Mouse (Mus musculus) olfactory bulb, adult 2 months (tissue): ENCODE measurements at regions not wholly inside any gene's neighbourhood (a gene's known extent, or its start where the extent isn't known, plus 50 kb on each side); places are given as distances from the start of the nearest gene placed in this dataset.

Experiments
- H3K27ac ChIP-seq: fragments of 200-500 bp; 2 replicates; pipeline ENCODE4 v1.5.1; 2012; ENCODE audit warnings: low read depth, low read length; ENCODE audit not compliant: insufficient read depth
- H3K4me1 ChIP-seq: fragments of 200-500 bp; 2 replicates; pipeline ENCODE4 v1.6.1; 2012; ENCODE audit warnings: low read length; ENCODE audit not compliant: control insufficient read depth, insufficient read depth
- H3K4me3 ChIP-seq: fragments of 200-500 bp; 2 replicates; pipeline ENCODE4 v1.5.1; 2012; ENCODE audit warnings: mild to moderate bottlenecking, low read depth, low read length, moderate library complexity; ENCODE audit not compliant: insufficient read depth
- CTCF ChIP-seq: fragments of 200-500 bp; IDR thresholded peaks from 2 replicates; pipeline ENCODE4 v1.5.1; 2012; ENCODE audit warnings: low read depth, mild to moderate bottlenecking, low read length, moderate library complexity; ENCODE audit not compliant: insufficient read depth
- POLR2A ChIP-seq: fragments of 200-500 bp; IDR thresholded peaks from 2 replicates; pipeline ENCODE4 v1.6.1; 2012; ENCODE audit warnings: mild to moderate bottlenecking, low read depth, low read length, moderate library complexity; ENCODE audit not compliant: insufficient read depth
- WGBS: fragments of 180-500 bp; shearing (Covaris S2); methylation state at CpG from one replicate; pipeline ENCODE4 v1.1.7; 2018; 5-methylcytosine and 5-hydroxymethylcytosine counted together

DNA sequence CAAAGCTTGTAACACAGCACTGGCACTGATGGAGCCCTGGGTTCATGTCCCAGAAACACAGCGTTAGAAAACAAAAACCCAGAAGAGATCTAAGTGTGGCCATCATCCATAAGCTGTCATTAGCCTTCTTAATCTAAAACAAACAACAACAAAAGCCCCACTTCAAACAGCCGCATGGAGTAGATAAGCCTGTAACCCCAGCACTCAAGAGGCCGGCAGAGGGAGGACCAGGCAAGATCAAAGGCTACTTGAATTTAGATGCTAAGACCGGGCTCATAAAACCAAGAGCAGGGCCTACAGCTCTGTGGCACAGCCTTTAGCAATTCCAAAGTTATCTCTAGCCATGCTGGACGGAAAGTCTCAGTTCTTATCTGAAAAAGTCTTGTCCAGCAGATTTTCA is 215.4 kb upstream of the Mkln1 start:
- WGBS: 66% methylated on average over 5 of the region's 5 CpGs
- peaks cover 18% of the 10 kb centered on the region for H3K4me1 ChIP-seq
- TF ChIP-seq POLR2A: no peak
- TF ChIP-seq CTCF: no peak
- no peak overlapping the region for H3K4me3 ChIP-seq
- H3K27ac ChIP-seq: no peak overlapping the region

- no peak for TF ChIP-seq CTCF
- TF ChIP-seq POLR2A: no peak
- no peak overlapping the region for H3K27ac ChIP-seq
- H3K4me1 ChIP-seq: peaks cover 23% of the 10 kb centered on the region
- no peak overlapping the region for H3K4me3 ChIP-seq
- 42% methylated on average over 7 of the region's 7 CpGs for WGBS
Observed at GRCm38 (mm10) chr6:31184554-31184953, 214.0 kb upstream of the Mkln1 start.

GRCm38 (mm10) chr6:31185151-31185550 is 213.4 kb upstream of the Mkln1 start:
- WGBS: 14% methylated on average over 2 of the region's 2 CpGs
- no peak for TF ChIP-seq POLR2A
- TF ChIP-seq CTCF: no peak
- Histone ChIP-seq H3K27ac (no peak overlapping the region), H3K4me3 (no peak overlapping the region), H3K4me1 (peaks cover 24% of the 10 kb centered on the region)

DNA sequence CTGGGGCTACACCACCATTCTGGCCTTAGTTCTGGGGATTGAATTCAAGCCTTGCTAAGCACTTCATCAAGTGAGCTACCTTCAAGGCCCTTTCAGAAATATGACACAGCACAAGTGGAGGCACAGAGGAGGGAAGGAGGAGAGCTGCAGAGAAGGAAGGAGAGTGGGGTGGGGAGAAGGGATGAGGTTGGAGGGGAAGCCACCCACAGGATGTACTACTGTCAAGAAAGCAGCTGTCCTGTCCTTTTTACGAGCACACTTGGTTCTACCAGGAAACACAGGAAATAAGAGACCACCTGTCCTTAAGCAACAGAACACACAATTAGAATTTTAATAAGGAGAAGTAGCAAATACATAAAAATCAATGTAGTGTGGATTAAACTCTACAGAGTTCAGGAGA is 210.5 kb upstream of the Mkln1 start:
- Histone ChIP-seq H3K4me3 (no peak overlapping the region), H3K4me1 (peaks cover 29% of the 10 kb centered on the region), H3K27ac (no peak overlapping the region)
- WGBS: 41% methylated on average over 1 of the region's 1 CpGs
- TF ChIP-seq POLR2A: no peak
- TF ChIP-seq CTCF: no peak

- no peak overlapping the region for H3K4me3 ChIP-seq
- 46% methylated on average over 7 of the region's 7 CpGs for WGBS
- TF ChIP-seq POLR2A: no peak
- TF ChIP-seq CTCF: 0 out of 2 replicates have a peak, but pooled peaks have one; percentile 31
- H3K27ac ChIP-seq: no peak overlapping the region
- H3K4me1 ChIP-seq: peaks cover 36% of the 10 kb centered on the region
Observed at GRCm38 (mm10) chr6:31189060-31189459, 209.5 kb upstream of the Mkln1 start.

DNA sequence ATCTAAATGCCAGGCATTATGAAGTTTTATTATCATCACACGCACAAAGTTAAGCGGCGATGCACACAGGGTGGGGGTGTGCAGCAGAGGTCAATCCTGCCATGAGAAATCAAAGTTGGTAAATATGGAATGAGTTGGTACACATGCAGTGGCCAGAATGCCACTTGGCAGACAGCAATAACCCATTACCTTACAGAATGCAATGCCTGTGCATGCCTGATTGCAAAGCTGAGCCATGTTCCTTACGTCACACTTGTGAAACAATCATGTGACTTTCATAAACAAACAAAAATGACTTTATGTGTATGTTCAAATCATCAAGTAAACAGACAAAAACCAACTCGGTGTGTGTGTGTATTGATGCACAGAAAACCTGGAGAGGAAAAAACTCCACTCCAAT is 208.5 kb upstream of the Mkln1 start:
- no peak overlapping the region for H3K27ac ChIP-seq
- H3K4me1 ChIP-seq: peaks cover 36% of the 10 kb centered on the region
- no peak overlapping the region for H3K4me3 ChIP-seq
- TF ChIP-seq POLR2A (no peak), CTCF (no peak)
- 72% methylated on average over 5 of the region's 5 CpGs for WGBS

DNA sequence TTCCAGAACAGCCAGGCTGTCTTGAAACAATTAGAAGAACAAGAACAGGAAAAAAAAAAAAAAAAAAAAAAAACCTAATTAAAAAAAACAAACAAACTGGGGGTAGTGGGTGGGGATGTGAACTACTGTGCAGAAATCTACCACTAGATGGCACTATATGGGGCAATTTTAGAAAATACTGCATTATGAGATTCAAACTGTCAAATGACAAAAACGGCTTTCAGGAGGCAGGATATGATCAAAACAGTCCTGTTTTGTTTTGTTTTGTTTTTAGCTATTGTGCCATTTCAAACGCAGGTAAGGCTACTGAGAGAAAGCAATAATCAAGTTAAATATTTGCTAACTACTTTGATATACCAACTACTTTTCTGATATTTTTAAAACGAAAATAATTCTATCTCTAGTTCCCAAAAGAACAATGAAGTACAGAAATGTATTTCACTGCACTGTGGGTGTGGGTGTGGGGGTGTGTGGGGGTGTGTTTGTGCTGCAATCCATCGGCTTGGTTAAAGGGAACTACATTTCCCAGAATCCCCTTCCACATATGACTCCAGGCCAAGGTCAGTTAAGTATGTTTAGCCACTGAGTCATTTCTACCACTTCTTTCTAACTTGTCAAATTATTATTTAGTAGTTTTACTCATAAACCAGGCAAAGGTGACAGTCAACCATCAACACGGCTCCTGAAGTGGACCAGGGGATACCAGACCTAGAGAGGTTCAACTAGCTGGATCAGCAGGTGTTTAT is 207.7 kb upstream of the Mkln1 start:
- TF ChIP-seq POLR2A (no peak), CTCF (no peak)
- Histone ChIP-seq H3K4me1 (peaks cover 38% of the 10 kb centered on the region), H3K27ac (no peak overlapping the region), H3K4me3 (no peak overlapping the region)
- WGBS: 27% methylated on average over 5 of the region's 5 CpGs

DNA sequence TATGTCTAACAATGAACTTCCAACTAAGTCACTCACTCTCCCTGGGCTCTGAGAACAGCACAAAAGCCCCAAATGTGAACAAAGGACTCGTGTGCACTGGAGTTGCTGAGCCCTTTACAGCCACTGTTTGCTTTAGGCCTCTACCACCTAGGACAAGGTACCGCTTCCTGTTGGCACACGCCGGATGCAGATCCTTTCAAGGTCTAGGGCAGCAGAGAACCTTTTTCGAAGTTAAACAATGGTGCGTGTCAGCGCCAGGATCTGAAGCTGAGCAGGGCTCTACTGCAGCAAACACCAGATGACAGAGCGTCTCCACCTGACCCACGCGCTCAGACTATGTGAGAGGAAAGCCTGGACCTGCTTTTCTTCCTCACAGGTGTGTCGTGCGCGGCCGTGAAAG is 207.0 kb upstream of the Mkln1 start:
- TF ChIP-seq CTCF (no peak), POLR2A (no peak)
- Histone ChIP-seq H3K27ac (0 out of 2 replicates have a peak overlapping the region, but pooled peaks have one; percentile 45), H3K4me3 (no peak overlapping the region), H3K4me1 (peaks cover 43% of the 10 kb centered on the region)
- 79% methylated on average over 14 of the region's 14 CpGs for WGBS

DNA sequence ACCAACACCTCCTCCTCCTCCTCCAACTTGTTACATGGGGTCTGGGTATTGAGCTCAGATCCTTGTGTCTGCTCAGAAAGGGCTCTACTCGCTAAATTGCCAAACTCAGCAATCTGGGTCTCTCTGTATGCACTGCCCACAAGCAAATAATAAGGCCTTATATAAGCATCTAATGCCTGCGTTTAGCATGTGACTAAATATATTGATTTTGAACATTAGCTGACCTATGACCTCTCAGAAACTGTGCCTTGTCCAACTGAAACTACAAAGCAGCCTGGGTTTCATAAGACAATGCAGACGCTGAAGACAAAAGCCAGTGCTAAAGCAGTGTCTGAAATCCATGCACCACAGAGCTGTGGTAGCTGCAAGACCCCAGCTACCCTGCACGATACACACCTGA is 206.3 kb upstream of the Mkln1 start:
- no peak overlapping the region for H3K27ac ChIP-seq
- H3K4me1 ChIP-seq: peaks cover 45% of the 10 kb centered on the region
- TF ChIP-seq POLR2A: no peak
- TF ChIP-seq CTCF: no peak
- WGBS: 78% methylated on average over 4 of the region's 4 CpGs
- no peak overlapping the region for H3K4me3 ChIP-seq
